Mouse (Mus musculus): ENCODE results near the gene Spink2. TPM values are rescaled to one million over a fixed set of nuclear protein-coding genes. Genes with fewer than 3 reads are reported as not detected.

Gene Spink2
- polyA plus RNA-seq (2012; fragmentation: generic; extraction: Trizol), result not detected
- long read RNA-seq, experiment 1, result 0 reads
- long read RNA-seq, experiment 2, result 0 reads

- Histone ChIP-seq H3K79me3 (ENCODE audit: low read depth) (no peaks in the 10 kb centered on the region), H3K79me2 (ENCODE audit: control insufficient read depth, insufficient read depth) (no peaks in the 10 kb centered on the region), H3K4me3 (ENCODE audit: insufficient read depth, poor library complexity, severe bottlenecking) (no peak within 1 kb of the TSS), H3ac (ENCODE audit: control insufficient read depth, insufficient read length, low read depth) (no peak within 1 kb of the TSS), H3K36me3 (ENCODE audit: control insufficient read depth, insufficient read depth) (no peaks in the 10 kb centered on the region), H3K27me3 (ENCODE audit: control insufficient read depth, insufficient read depth, insufficient read length) (peaks cover 13% of the 10 kb centered on the region)
- TF ChIP-seq CEBPB (IDR thresholded peaks at IDR 0.05; ENCODE audit: low read depth), result no peak
- TF ChIP-seq MYOG (IDR thresholded peaks at IDR 0.05; ENCODE audit: control insufficient read depth, extremely low read depth, insufficient read length), result no peak
- no peak for TF ChIP-seq MYOD1 (IDR thresholded peaks at IDR 0.05; ENCODE audit: control insufficient read depth, insufficient read length, low read depth)
- TF ChIP-seq FOSL1 (IDR thresholded peaks at IDR 0.05; ENCODE audit: insufficient read depth, low read length, poor library complexity, severe bottlenecking), result no peak
- no peak for TF ChIP-seq MAX (IDR thresholded peaks at IDR 0.05)
- no peak for TF ChIP-seq USF1 (IDR thresholded peaks at IDR 0.05; ENCODE audit: low read depth)
- no peak for TF ChIP-seq CTCF (IDR thresholded peaks at IDR 0.05; ENCODE audit: control insufficient read depth, insufficient read depth, insufficient read length)
These were observed at the start of gene Spink2 for GRCm38 (mm10) chr5:77211236-77211635. Gene Spink2 (minus strand): TSS chr5:77211471.

- Histone ChIP-seq H3K4me3 (ENCODE audit: insufficient read depth, poor library complexity, severe bottlenecking) (no peak overlapping the region), H3K27me3 (ENCODE audit: control insufficient read depth, insufficient read depth, insufficient read length) (no peaks in the 10 kb centered on the region), H3ac (ENCODE audit: control insufficient read depth, insufficient read length, low read depth) (no peak overlapping the region), H3K79me3 (ENCODE audit: low read depth) (no peaks in the 10 kb centered on the region), H3K36me3 (ENCODE audit: control insufficient read depth, insufficient read depth) (no peaks in the 10 kb centered on the region), H3K79me2 (ENCODE audit: control insufficient read depth, insufficient read depth) (no peaks in the 10 kb centered on the region)
- TF ChIP-seq CTCF (IDR thresholded peaks at IDR 0.05; ENCODE audit: control insufficient read depth, insufficient read depth, insufficient read length), result no peak
- no peak for TF ChIP-seq CEBPB (IDR thresholded peaks at IDR 0.05; ENCODE audit: low read depth)
- TF ChIP-seq MYOD1 (IDR thresholded peaks at IDR 0.05; ENCODE audit: control insufficient read depth, insufficient read length, low read depth), result no peak
- TF ChIP-seq USF1 (IDR thresholded peaks at IDR 0.05; ENCODE audit: low read depth), result no peak
- no peak for TF ChIP-seq MYOG (IDR thresholded peaks at IDR 0.05; ENCODE audit: control insufficient read depth, extremely low read depth, insufficient read length)
These were observed 48.9 kb upstream of the Spink2 start for GRCm38 (mm10) chr5:77260141-77260540.

DNA sequence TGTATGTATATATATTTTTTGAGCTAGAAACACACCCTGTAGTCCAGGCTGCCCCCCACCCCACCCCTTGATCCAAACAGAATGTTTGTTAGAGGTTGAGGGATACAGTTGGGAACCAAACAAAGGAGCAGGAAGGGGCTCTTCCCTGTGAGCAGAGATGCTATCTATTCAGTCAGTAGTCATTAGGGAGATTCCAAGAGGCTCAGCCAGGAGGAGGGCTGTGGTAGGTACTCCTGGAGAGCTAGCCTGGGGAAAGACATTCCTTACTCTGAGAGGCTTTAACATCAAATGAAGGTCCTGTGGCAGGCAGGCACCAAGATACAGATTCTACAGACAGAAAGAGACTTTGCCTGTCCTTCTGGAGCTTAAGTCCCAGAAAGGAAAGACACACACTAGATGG lies 48.0 kb upstream of the Spink2 start:
- Histone ChIP-seq H3K36me3 (ENCODE audit: control insufficient read depth, insufficient read depth) (no peaks in the 10 kb centered on the region), H3K27me3 (ENCODE audit: control insufficient read depth, insufficient read depth, insufficient read length) (no peaks in the 10 kb centered on the region), H3K4me3 (ENCODE audit: insufficient read depth, poor library complexity, severe bottlenecking) (no peak overlapping the region), H3K79me3 (ENCODE audit: low read depth) (no peaks in the 10 kb centered on the region), H3K79me2 (ENCODE audit: control insufficient read depth, insufficient read depth) (no peaks in the 10 kb centered on the region), H3ac (ENCODE audit: control insufficient read depth, insufficient read length, low read depth) (no peak overlapping the region)
- TF ChIP-seq MAX (IDR thresholded peaks at IDR 0.05) (no peak), CTCF (IDR thresholded peaks at IDR 0.05; ENCODE audit: control insufficient read depth, insufficient read depth, insufficient read length) (no peak), MYOG (IDR thresholded peaks at IDR 0.05; ENCODE audit: control insufficient read depth, extremely low read depth, insufficient read length) (no peak), FOSL1 (IDR thresholded peaks at IDR 0.05; ENCODE audit: insufficient read depth, low read length, poor library complexity, severe bottlenecking) (no peak), MYOD1 (IDR thresholded peaks at IDR 0.05; ENCODE audit: control insufficient read depth, insufficient read length, low read depth) (no peak), CEBPB (IDR thresholded peaks at IDR 0.05; ENCODE audit: low read depth) (no peak), USF1 (IDR thresholded peaks at IDR 0.05; ENCODE audit: low read depth) (no peak)

- Histone ChIP-seq H3K79me2 (ENCODE audit: control insufficient read depth, insufficient read depth) (no peaks in the 10 kb centered on the region), H3K79me3 (ENCODE audit: low read depth) (no peaks in the 10 kb centered on the region), H3K27me3 (ENCODE audit: control insufficient read depth, insufficient read depth, insufficient read length) (no peaks in the 10 kb centered on the region), H3K36me3 (ENCODE audit: control insufficient read depth, insufficient read depth) (no peaks in the 10 kb centered on the region), H3ac (ENCODE audit: control insufficient read depth, insufficient read length, low read depth) (no peak overlapping the region), H3K4me3 (ENCODE audit: insufficient read depth, poor library complexity, severe bottlenecking) (no peak overlapping the region)
- TF ChIP-seq MYOD1 (IDR thresholded peaks at IDR 0.05; ENCODE audit: control insufficient read depth, insufficient read length, low read depth) (no peak), MYOG (IDR thresholded peaks at IDR 0.05; ENCODE audit: control insufficient read depth, extremely low read depth, insufficient read length) (no peak), MAX (IDR thresholded peaks at IDR 0.05) (no peak), USF1 (IDR thresholded peaks at IDR 0.05; ENCODE audit: low read depth) (no peak), CTCF (IDR thresholded peaks at IDR 0.05; ENCODE audit: control insufficient read depth, insufficient read depth, insufficient read length) (no peak), CEBPB (IDR thresholded peaks at IDR 0.05; ENCODE audit: low read depth) (no peak), FOSL1 (IDR thresholded peaks at IDR 0.05; ENCODE audit: insufficient read depth, low read length, poor library complexity, severe bottlenecking) (no peak)
These were observed 46.3 kb upstream of the Spink2 start for GRCm38 (mm10) chr5:77257603-77258002.

GRCm38 (mm10) chr5:77254402-77254801 lies 43.1 kb upstream of the Spink2 start:
- Histone ChIP-seq H3K79me3 (ENCODE audit: low read depth) (no peaks in the 10 kb centered on the region), H3ac (ENCODE audit: control insufficient read depth, insufficient read length, low read depth) (no peak overlapping the region), H3K27me3 (ENCODE audit: control insufficient read depth, insufficient read depth, insufficient read length) (no peaks in the 10 kb centered on the region), H3K4me3 (ENCODE audit: insufficient read depth, poor library complexity, severe bottlenecking) (no peak overlapping the region), H3K79me2 (ENCODE audit: control insufficient read depth, insufficient read depth) (no peaks in the 10 kb centered on the region), H3K36me3 (ENCODE audit: control insufficient read depth, insufficient read depth) (no peaks in the 10 kb centered on the region)
- TF ChIP-seq FOSL1 (IDR thresholded peaks at IDR 0.05; ENCODE audit: insufficient read depth, low read length, poor library complexity, severe bottlenecking), result no peak
- TF ChIP-seq CTCF (IDR thresholded peaks at IDR 0.05; ENCODE audit: control insufficient read depth, insufficient read depth, insufficient read length), result no peak
- no peak for TF ChIP-seq MAX (IDR thresholded peaks at IDR 0.05)
- no peak for TF ChIP-seq MYOD1 (IDR thresholded peaks at IDR 0.05; ENCODE audit: control insufficient read depth, insufficient read length, low read depth)
- TF ChIP-seq CEBPB (IDR thresholded peaks at IDR 0.05; ENCODE audit: low read depth), result no peak
- no peak for TF ChIP-seq MYOG (IDR thresholded peaks at IDR 0.05; ENCODE audit: control insufficient read depth, extremely low read depth, insufficient read length)
- TF ChIP-seq USF1 (IDR thresholded peaks at IDR 0.05; ENCODE audit: low read depth), result no peak

- TF ChIP-seq MYOG (IDR thresholded peaks at IDR 0.05; ENCODE audit: control insufficient read depth, extremely low read depth, insufficient read length) (no peak), CEBPB (IDR thresholded peaks at IDR 0.05; ENCODE audit: low read depth) (no peak), MYOD1 (IDR thresholded peaks at IDR 0.05; ENCODE audit: control insufficient read depth, insufficient read length, low read depth) (no peak), USF1 (IDR thresholded peaks at IDR 0.05; ENCODE audit: low read depth) (no peak), MAX (IDR thresholded peaks at IDR 0.05) (no peak), CTCF (IDR thresholded peaks at IDR 0.05; ENCODE audit: control insufficient read depth, insufficient read depth, insufficient read length) (no peak), FOSL1 (IDR thresholded peaks at IDR 0.05; ENCODE audit: insufficient read depth, low read length, poor library complexity, severe bottlenecking) (no peak)
- no peaks in the 10 kb centered on the region for H3K27me3 ChIP-seq (ENCODE audit: control insufficient read depth, insufficient read depth, insufficient read length)
- no peaks in the 10 kb centered on the region for H3K79me3 ChIP-seq (ENCODE audit: low read depth)
- no peak overlapping the region for H3ac ChIP-seq (ENCODE audit: control insufficient read depth, insufficient read length, low read depth)
- no peaks in the 10 kb centered on the region for H3K79me2 ChIP-seq (ENCODE audit: control insufficient read depth, insufficient read depth)
- no peak overlapping the region for H3K4me3 ChIP-seq (ENCODE audit: insufficient read depth, poor library complexity, severe bottlenecking)
- H3K36me3 ChIP-seq (ENCODE audit: control insufficient read depth, insufficient read depth), result no peaks in the 10 kb centered on the region
These were observed 41.9 kb upstream of the Spink2 start for GRCm38 (mm10) chr5:77253154-77253553.
